Mouse (Mus musculus) cerebellum, adult (tissue): ENCODE data around the gene Cc2d1a.

ENCODE experiments used
- ATAC-seq: cut with Nextera tagmentation; 2 replicates; pipeline ENCODE4 v1.9.2; 2017; ENCODE audit warnings: mild to moderate bottlenecking, moderate library complexity, mixed read lengths; ENCODE audit not compliant: insufficient number of reproducible peaks, low FRiP score, low TSS enrichment

Gene Cc2d1a

GRCm38 (mm10) chr8:84178592-84178991 lies 30.9 kb upstream of the Cc2d1a start:
- no peak for ATAC-seq

- ATAC-seq, result no peak
Observed at GRCm38 (mm10) chr8:84177405-84177804, 29.7 kb upstream of the Cc2d1a start.

DNA sequence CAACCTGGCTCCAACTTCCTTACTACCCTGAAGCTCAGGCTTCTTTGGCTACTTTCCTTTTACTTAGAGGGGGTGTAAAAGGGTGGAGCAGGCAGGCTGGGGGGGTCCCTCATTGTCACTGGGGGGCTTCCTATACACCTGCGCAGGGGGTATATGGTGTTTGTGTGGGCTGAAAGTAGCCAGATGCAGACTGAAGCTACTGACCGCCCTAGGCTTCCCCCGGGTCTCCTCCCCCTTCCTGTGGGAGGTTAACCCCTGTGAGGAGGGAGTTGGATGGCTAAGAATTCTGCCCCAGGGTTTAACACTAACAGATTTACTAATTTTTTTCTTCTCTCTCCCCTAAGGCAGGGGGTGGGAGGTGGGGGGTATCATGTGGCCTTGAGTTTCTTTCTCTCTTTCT lies 28.8 kb upstream of the Cc2d1a start:
- no peak for ATAC-seq

GRCm38 (mm10) chr8:84173861-84174260 lies 26.1 kb upstream of the Cc2d1a start:
- peak; percentile 71 for ATAC-seq

GRCm38 (mm10) chr8:84170096-84170495 lies 22.4 kb upstream of the Cc2d1a start:
- ATAC-seq, result no peak

- no peak for ATAC-seq
Observed at GRCm38 (mm10) chr8:84167696-84168095, 20.0 kb upstream of the Cc2d1a start.

DNA sequence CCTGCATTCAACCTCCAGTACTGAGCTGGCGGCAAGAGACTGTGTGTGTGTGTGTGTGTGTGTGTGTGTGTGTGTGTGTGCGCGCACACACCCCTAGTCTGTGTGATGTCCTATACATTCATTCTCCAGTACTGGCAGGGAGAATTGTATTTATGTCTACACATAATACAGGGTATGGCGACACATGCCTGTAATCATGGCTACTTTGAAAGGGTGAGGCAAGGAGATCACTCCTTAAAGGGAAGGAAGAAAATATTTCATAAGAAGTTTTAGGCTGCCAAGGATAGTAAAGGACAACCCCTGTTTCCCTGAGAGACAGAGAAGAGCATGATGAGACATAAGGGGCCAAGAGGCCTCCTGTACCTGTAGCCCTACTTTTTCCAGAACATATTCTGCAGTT lies 9.9 kb upstream of the Cc2d1a start:
- ATAC-seq, result no peak

- ATAC-seq, result no peak
Observed at GRCm38 (mm10) chr8:84149181-84149580, 1.4 kb upstream of the Cc2d1a start.

- no peak for ATAC-seq
Observed at GRCm38 (mm10) chr8:84148531-84148850, 755 bp upstream of the Cc2d1a start.

DNA sequence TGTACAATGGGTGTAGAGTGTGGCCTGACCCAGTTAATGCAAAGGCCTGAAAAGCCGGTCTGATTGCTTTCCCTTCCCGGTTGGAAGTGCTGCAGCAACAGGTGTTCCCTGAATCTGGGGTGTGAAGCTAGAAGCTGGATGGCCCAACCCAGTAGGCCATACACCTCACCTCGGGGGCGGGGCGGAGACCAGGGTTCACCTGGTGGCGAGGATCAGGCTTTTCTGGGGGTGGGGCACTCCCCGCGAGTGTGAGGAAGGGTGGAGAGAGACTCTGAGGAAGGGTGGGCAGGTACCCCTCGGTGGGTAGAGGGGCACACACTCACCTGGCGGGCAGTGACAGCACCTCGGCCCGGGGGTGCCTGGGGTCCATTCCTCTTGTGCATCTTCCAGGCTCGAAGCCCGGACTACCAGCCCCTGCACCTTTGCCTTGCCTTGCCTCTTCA lies 391 bp downstream of the Cc2d1a start:
- peak; percentile 60 for ATAC-seq

GRCm38 (mm10) chr8:84144636-84145245 lies 3.0 kb downstream of the Cc2d1a start:
- ATAC-seq, result no peak

- ATAC-seq, result no peak
Observed at GRCm38 (mm10) chr8:84140838-84141237, 6.9 kb downstream of the Cc2d1a start.

DNA sequence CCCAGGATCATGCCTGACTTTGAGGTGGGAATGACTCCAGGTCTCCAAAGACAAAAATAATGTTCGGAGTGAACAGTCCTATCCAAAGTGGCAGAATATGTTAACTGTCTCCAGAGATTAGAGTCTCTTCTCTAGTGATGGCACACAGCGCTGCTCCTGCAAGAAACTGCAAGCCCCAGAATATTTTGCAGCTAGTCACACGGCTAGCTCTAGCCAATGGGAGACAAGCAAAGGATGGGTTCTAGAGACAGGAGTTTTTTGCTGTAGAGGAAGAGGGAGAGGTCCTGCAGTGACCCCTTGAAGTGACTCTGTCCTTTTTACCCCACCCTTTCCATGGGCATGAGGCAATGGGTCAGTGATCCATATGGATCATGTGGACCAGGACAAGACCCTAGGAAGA lies 9.9 kb downstream of the Cc2d1a start:
- no peak for ATAC-seq

GRCm38 (mm10) chr8:84132225-84132624 lies 15.5 kb downstream of the Cc2d1a start:
- ATAC-seq, result no peak

GRCm38 (mm10) chr8:84130806-84131205 lies 16.9 kb downstream of the Cc2d1a start:
- peak; percentile 74 for ATAC-seq

DNA sequence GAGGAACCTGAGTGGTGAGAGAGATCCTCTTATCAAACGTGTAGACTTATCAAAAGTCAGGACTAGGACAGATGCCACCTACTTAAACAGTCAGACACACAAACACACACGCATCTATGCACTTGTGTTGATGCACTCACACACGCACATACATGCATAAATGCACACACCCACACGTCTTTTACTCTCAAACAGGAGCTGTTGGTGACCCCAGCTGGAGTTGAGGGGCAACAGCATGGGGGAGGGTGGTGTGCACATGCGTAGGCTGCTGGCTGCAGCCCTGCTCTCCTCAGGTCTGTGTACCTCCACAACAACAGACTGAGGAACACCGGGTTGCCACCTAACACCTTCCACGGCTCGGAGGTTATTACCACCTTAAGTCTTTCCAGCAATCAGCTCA lies 19.5 kb downstream of the Cc2d1a start:
- no peak for ATAC-seq

- ATAC-seq, result no peak
Observed at GRCm38 (mm10) chr8:84127202-84127901, 20.4 kb downstream of the Cc2d1a start.

DNA sequence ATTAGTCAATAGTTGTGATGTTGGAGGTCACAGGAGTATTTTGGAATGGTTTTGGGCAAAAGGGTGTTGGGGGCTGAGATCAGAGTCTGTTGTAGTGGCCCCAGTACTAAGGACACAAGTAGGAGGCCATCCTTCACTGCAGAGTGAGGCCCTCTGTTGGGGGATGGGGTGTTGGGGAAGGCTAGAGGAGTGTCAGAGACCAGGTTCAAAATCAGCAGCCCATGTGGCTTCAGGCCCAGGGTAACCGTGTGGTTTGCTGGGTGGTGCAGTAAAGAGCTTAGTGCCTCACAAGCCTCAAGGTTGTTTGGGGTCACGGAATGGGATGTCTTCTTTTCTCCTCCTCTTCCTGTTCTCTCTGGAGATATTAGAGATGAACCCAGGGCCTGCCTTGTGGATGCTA lies 21.0 kb downstream of the Cc2d1a start:
- ATAC-seq, result no peak

DNA sequence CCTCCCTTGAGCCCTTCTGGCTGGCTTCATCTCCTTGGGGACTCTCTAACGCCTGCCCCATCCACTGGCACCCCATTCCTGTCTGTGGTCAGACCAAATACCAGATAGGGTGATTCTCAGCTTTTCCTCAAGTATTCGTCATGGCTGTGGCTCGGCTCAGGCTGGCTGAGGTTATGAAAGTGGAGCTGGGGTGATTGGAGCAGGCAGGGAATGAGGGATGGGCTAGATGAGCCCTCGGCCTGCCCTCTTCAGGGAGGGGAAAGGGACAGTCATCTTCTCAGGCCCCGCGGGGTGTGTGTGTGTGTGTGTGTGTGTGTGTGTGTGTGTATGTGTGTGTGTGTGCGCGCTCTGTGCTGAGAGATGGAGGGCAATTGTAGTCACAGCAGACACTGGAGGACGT lies 22.1 kb downstream of the Cc2d1a start, which contains the start of gene Podnl1:
TSS of gene Podnl1 (plus strand) at position 334 of the 400 bp plus-strand sequence.
- no peak for ATAC-seq

DNA sequence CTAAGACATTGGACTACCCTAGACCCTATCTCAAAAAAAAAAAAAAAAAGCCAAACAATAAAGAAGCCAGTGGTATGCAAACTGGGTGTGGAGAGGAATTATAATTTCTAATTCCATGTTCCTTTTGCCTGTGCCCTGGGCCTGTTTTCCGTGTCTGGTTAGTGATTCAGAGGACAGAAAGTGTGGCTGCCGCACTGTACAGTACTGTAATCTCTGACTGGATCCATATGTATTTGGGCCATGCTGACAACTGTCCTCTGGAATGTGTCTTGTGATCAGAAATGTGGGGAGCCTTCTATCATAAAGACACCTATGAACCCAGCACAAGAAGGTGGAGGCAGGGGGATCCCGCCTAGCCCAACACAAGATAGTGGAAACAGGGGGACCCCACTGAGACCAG lies 25.6 kb downstream of the Cc2d1a start:
- ATAC-seq, result no peak

GRCm38 (mm10) chr8:84115646-84116045 lies 32.1 kb downstream of the Cc2d1a start:
- ATAC-seq, result no peak
